Mouse (Mus musculus): ENCODE measurements around the gene Sema4c. TPM values are rescaled to one million over a fixed set of nuclear protein-coding genes. Genes with fewer than 3 reads are reported as not detected.

Gene Sema4c
- polyA plus RNA-seq, 1 experiment = 30.7 TPM

GRCm38 (mm10) chr1:36526903-36527302 is 31.2 kb downstream of the Sema4c start:
- peaks cover 12% of the 10 kb centered on the region for H3K36me3 ChIP-seq (ENCODE audit: control insufficient read depth, insufficient read depth)
- H3K79me2 ChIP-seq (ENCODE audit: control insufficient read depth, insufficient read depth) = no peaks in the 10 kb centered on the region
- TF ChIP-seq REST (IDR thresholded peaks at IDR 0.05; ENCODE audit: insufficient read depth, insufficient read length) = no peak
- peak; percentile 9 for TF ChIP-seq POLR2AphosphoS2 (IDR thresholded peaks at IDR 0.05; ENCODE audit: insufficient read length, low read depth)
- H3K27me3 ChIP-seq (ENCODE audit: control insufficient read depth, insufficient read depth, insufficient read length) = no peaks in the 10 kb centered on the region
- H3ac ChIP-seq (ENCODE audit: control insufficient read depth, insufficient read length) = no peak overlapping the region
- no peak overlapping the region for H3K4me2 ChIP-seq (ENCODE audit: low read depth)
- H3K4me3 ChIP-seq = no peak overlapping the region

- Histone ChIP-seq H3K4me3 (no peak overlapping the region), H3K36me3 (ENCODE audit: control insufficient read depth, insufficient read depth) (peaks cover 16% of the 10 kb centered on the region), H3K27me3 (ENCODE audit: control insufficient read depth, insufficient read depth, insufficient read length) (no peaks in the 10 kb centered on the region), H3ac (ENCODE audit: control insufficient read depth, insufficient read length) (no peak overlapping the region), H3K4me2 (ENCODE audit: low read depth) (no peak overlapping the region), H3K79me2 (ENCODE audit: control insufficient read depth, insufficient read depth) (no peaks in the 10 kb centered on the region)
- TF ChIP-seq CEBPB (IDR thresholded peaks at IDR 0.05; ENCODE audit: insufficient read depth, poor library complexity, severe bottlenecking) (no peak), MYOD1 (IDR thresholded peaks at IDR 0.05; ENCODE audit: control insufficient read depth in 1 of 3, insufficient read length in 2 of 3, low read depth in 2 of 3) (no peak), REST (IDR thresholded peaks at IDR 0.05; ENCODE audit: insufficient read depth, insufficient read length) (no peak), MYOG (IDR thresholded peaks at IDR 0.05; ENCODE audit: control insufficient read depth in 1 of 3, insufficient read depth in 1 of 3, insufficient read length in 2 of 3, low read depth in 2 of 3) (no peak), POLR2AphosphoS2 (IDR thresholded peaks at IDR 0.05; ENCODE audit: insufficient read length, low read depth) (no peak), TCF12 (IDR thresholded peaks at IDR 0.05; ENCODE audit: insufficient read depth, poor library complexity, severe bottlenecking) (no peak), TCF3 (IDR thresholded peaks at IDR 0.05; ENCODE audit: insufficient read length, low read depth) (no peak), E2F4 (IDR thresholded peaks at IDR 0.05; ENCODE audit: insufficient read depth) (no peak), USF1 (IDR thresholded peaks at IDR 0.05; ENCODE audit: low read depth) (no peak), MAX (IDR thresholded peaks at IDR 0.05; ENCODE audit: low read depth) (no peak), POLR2A (IDR thresholded peaks at IDR 0.05; ENCODE audit: insufficient read length, low read depth) (no peak), SRF (IDR thresholded peaks at IDR 0.05; ENCODE audit: control insufficient read depth, insufficient read length, low read depth) (no peak)
These were observed 32.4 kb downstream of the Sema4c start for GRCm38 (mm10) chr1:36525774-36526173.

GRCm38 (mm10) chr1:36524058-36524457 is 34.1 kb downstream of the Sema4c start:
- peaks cover 13% of the 10 kb centered on the region for H3K36me3 ChIP-seq (ENCODE audit: control insufficient read depth, insufficient read depth)
- H3K27me3 ChIP-seq (ENCODE audit: control insufficient read depth, insufficient read depth, insufficient read length) = no peaks in the 10 kb centered on the region
- H3K4me3 ChIP-seq = no peak overlapping the region
- TF ChIP-seq SRF (IDR thresholded peaks at IDR 0.05; ENCODE audit: control insufficient read depth, insufficient read length, low read depth) (no peak), TCF12 (IDR thresholded peaks at IDR 0.05; ENCODE audit: insufficient read depth, poor library complexity, severe bottlenecking) (no peak), USF1 (IDR thresholded peaks at IDR 0.05; ENCODE audit: low read depth) (no peak), TCF3 (IDR thresholded peaks at IDR 0.05; ENCODE audit: insufficient read length, low read depth) (no peak), CEBPB (IDR thresholded peaks at IDR 0.05; ENCODE audit: insufficient read depth, poor library complexity, severe bottlenecking) (no peak), POLR2AphosphoS2 (IDR thresholded peaks at IDR 0.05; ENCODE audit: insufficient read length, low read depth) (no peak), MYOG (IDR thresholded peaks at IDR 0.05; ENCODE audit: control insufficient read depth in 1 of 3, insufficient read depth in 1 of 3, insufficient read length in 2 of 3, low read depth in 2 of 3) (no peak), E2F4 (IDR thresholded peaks at IDR 0.05; ENCODE audit: insufficient read depth) (no peak), MAX (IDR thresholded peaks at IDR 0.05; ENCODE audit: low read depth) (no peak), MYOD1 (IDR thresholded peaks at IDR 0.05; ENCODE audit: control insufficient read depth in 1 of 3, insufficient read length in 2 of 3, low read depth in 2 of 3) (no peak)
- H3K4me2 ChIP-seq (ENCODE audit: low read depth) = peak overlapping the region; percentile 72
- no peak overlapping the region for H3ac ChIP-seq (ENCODE audit: control insufficient read depth, insufficient read length)
- H3K79me2 ChIP-seq (ENCODE audit: control insufficient read depth, insufficient read depth) = no peaks in the 10 kb centered on the region

GRCm38 (mm10) chr1:36523332-36524013 is 34.7 kb downstream of the Sema4c start:
- Histone ChIP-seq H3K4me3 (no peak overlapping the region), H3ac (ENCODE audit: control insufficient read depth, insufficient read length) (no peak overlapping the region), H3K4me2 (ENCODE audit: low read depth) (peak overlapping the region; percentile 72), H3K27me3 (ENCODE audit: control insufficient read depth, insufficient read depth, insufficient read length) (no peaks in the 10 kb centered on the region), H3K79me2 (ENCODE audit: control insufficient read depth, insufficient read depth) (no peaks in the 10 kb centered on the region), H3K36me3 (ENCODE audit: control insufficient read depth, insufficient read depth) (peaks cover 13% of the 10 kb centered on the region)
- TF ChIP-seq REST (IDR thresholded peaks at IDR 0.05; ENCODE audit: insufficient read depth, insufficient read length) (no peak), TCF3 (IDR thresholded peaks at IDR 0.05; ENCODE audit: insufficient read length, low read depth) (peak; percentile 36), MYOG (IDR thresholded peaks at IDR 0.05; ENCODE audit: control insufficient read depth in 1 of 3, insufficient read depth in 1 of 3, insufficient read length in 2 of 3, low read depth in 2 of 3) (peak in 2 of 3 experiments; percentile 6 to 87), TCF12 (IDR thresholded peaks at IDR 0.05; ENCODE audit: insufficient read depth, poor library complexity, severe bottlenecking) (peak; percentile 73), MYOD1 (IDR thresholded peaks at IDR 0.05; ENCODE audit: control insufficient read depth in 1 of 3, insufficient read length in 2 of 3, low read depth in 2 of 3) (peak; percentile 97 to 98 (median 98))

- no peak for TF ChIP-seq TCF3 (IDR thresholded peaks at IDR 0.05; ENCODE audit: insufficient read length, low read depth)
- no peak for TF ChIP-seq SRF (IDR thresholded peaks at IDR 0.05; ENCODE audit: control insufficient read depth, insufficient read length, low read depth)
- no peak for TF ChIP-seq TCF12 (IDR thresholded peaks at IDR 0.05; ENCODE audit: insufficient read depth, poor library complexity, severe bottlenecking)
- TF ChIP-seq MYOG (IDR thresholded peaks at IDR 0.05; ENCODE audit: control insufficient read depth in 1 of 3, insufficient read depth in 1 of 3, insufficient read length in 2 of 3, low read depth in 2 of 3) = no peak
- TF ChIP-seq POLR2A (IDR thresholded peaks at IDR 0.05; ENCODE audit: insufficient read length, low read depth) = no peak
- TF ChIP-seq USF1 (IDR thresholded peaks at IDR 0.05; ENCODE audit: low read depth) = no peak
- no peak for TF ChIP-seq CEBPB (IDR thresholded peaks at IDR 0.05; ENCODE audit: insufficient read depth, poor library complexity, severe bottlenecking)
- TF ChIP-seq REST (IDR thresholded peaks at IDR 0.05; ENCODE audit: insufficient read depth, insufficient read length) = no peak
- TF ChIP-seq MYOD1 (IDR thresholded peaks at IDR 0.05; ENCODE audit: control insufficient read depth in 1 of 3, insufficient read length in 2 of 3, low read depth in 2 of 3) = no peak
- no peak for TF ChIP-seq MAX (IDR thresholded peaks at IDR 0.05; ENCODE audit: low read depth)
- Histone ChIP-seq H3K27me3 (ENCODE audit: control insufficient read depth, insufficient read depth, insufficient read length) (no peaks in the 10 kb centered on the region), H3K79me2 (ENCODE audit: control insufficient read depth, insufficient read depth) (no peaks in the 10 kb centered on the region), H3K4me2 (ENCODE audit: low read depth) (no peak overlapping the region), H3K4me3 (no peak overlapping the region), H3K36me3 (ENCODE audit: control insufficient read depth, insufficient read depth) (peaks cover 13% of the 10 kb centered on the region), H3ac (ENCODE audit: control insufficient read depth, insufficient read length) (no peak overlapping the region)
These were observed 35.9 kb downstream of the Sema4c start for GRCm38 (mm10) chr1:36522210-36522609.

Data from myocyte (in vitro differentiated cells).